Mouse (Mus musculus) 3134 (cell line): ENCODE data around the gene Klk1b8.
"Not testable (repeated sequence)": the region's sequence is repeated elsewhere in the genome, so short reads cannot be mapped to it uniquely, and the experiment has no call there.

Experiments used
- DNase-seq: peaks from one replicate; pipeline ENCODE4 v3.0.0-alpha.2; 2011; ENCODE audit warnings: low spot score; ENCODE audit not compliant: insufficient read length; ENCODE audit errors: extremely low read depth

The Klk1b8 gene

DNA sequence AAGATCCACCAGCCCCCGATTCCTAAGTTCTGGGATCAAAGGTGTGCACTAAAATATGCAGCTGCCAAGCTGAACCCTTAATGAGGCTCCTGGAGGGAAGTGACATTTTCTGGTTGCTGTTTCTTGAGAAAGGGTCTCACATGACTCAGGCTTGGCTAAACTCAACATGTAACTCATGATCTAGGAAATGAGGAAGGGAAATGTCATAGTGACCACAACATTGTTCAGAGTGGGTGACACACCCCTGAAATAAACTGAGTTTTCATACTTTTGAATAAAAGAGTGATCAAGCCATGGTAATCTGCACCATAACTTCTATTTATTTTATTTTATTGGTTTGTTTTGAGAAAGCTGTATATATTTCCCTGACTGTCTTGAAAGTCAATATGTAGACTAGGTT lies 44.4 kb downstream of the Klk1b8 start:
- not testable (repeated sequence) for DNase-seq

DNA sequence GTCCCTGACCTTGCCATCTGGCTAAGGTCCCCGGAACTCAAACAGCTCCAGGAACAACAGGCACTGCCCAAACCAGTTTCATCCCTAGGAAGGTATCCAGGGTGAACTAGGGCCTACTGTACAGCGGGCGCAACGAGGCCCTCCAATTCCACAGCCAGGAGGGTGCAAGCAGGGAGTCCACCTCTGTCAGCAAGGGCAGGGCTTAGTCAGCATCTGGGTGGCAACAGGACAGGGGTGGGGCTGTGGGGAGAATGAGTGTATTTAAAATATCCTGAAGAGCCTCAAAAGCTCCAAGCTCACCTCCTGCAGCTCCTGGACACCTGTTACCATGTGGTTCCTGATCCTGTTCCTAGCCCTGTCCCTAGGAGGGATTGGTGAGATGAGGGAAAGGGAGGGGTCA lies 45.1 kb downstream of the Klk1b8 start, which contains the start of gene Klk1b11:
TSS of gene Klk1b11 (plus strand) at position 301 of the 400 bp plus-strand sequence.
- not testable (repeated sequence) for DNase-seq
